Mouse (Mus musculus) cerebellum, adult 2 months (tissue): ENCODE data around the gene Adra1b. TPM values are rescaled to one million over a fixed set of nuclear protein-coding genes. Genes with fewer than 3 reads are reported as not detected.

Experiments
- DNase-seq, 2 experiments: peaks; one replicate each; pipeline ENCODE4 v3.0.0; 2021
- H3K27ac ChIP-seq: fragments of 200-500 bp; 2 replicates; pipeline ENCODE4 v1.5.1; 2012; ENCODE audit warnings: low read length, control low read depth, inconsistent platforms; ENCODE audit not compliant: insufficient read depth
- H3K27me3 ChIP-seq: fragments of 200-500 bp; 2 replicates; pipeline ENCODE4 v1.6.1; 2012; ENCODE audit warnings: inconsistent platforms, mild to moderate bottlenecking, low read length, moderate library complexity; ENCODE audit not compliant: control insufficient read depth, insufficient read depth
- H3K4me1 ChIP-seq: fragments of 200-500 bp; 2 replicates; pipeline ENCODE4 v1.6.1; 2011; ENCODE audit warnings: low read length; ENCODE audit not compliant: control insufficient read depth, insufficient read depth
- H3K4me3 ChIP-seq: fragments of 200-500 bp; replicated peaks from 2 replicates; pipeline ENCODE3; 2011; ENCODE audit warnings: mild to moderate bottlenecking, low read depth, low read length, control low read depth; ENCODE audit not compliant: insufficient read depth
- CTCF ChIP-seq: fragments of 200-500 bp; IDR thresholded peaks from 2 replicates; pipeline ENCODE4 v1.5.1; 2011; ENCODE audit warnings: low read depth, mild to moderate bottlenecking, control low read depth, low read length, moderate library complexity, borderline replicate concordance; ENCODE audit not compliant: insufficient read depth
- POLR2A ChIP-seq: fragments of 200-500 bp; IDR thresholded peaks from 2 replicates; pipeline ENCODE4 v1.6.1; 2011; ENCODE audit warnings: low read length, control low read depth, borderline replicate concordance; ENCODE audit not compliant: insufficient read depth
- WGBS: fragments of 180-500 bp; shearing (Covaris S2); methylation state at CpG from one replicate; pipeline ENCODE4 v1.1.7; 2018; 5-methylcytosine and 5-hydroxymethylcytosine counted together
- polyA plus RNA-seq: library from polyadenylated mRNA; depleted of rRNA; stranded (reverse); fragments of >200 nt; gene quantifications from 2 replicates; pipeline ENCODE4 v1.2.3, GENCODE M21; 2012; rRNA removed

The Adra1b gene
- 9.7 and 10.4 TPM in 2 replicates for polyA plus RNA-seq

GRCm38 (mm10) chr11:43901051-43901654 is at the start of gene Adra1b:
Gene Adra1b (minus strand): TSS chr11:43901210.
- whole genome bisulfite sequencing: 87% methylated on average over 6 of the region's 6 CpGs
- Histone ChIP-seq H3K4me1 (no peaks in the 10 kb centered on the region), H3K27me3 (no peaks in the 10 kb centered on the region), H3K4me3 (no peak within 1 kb of the TSS), H3K27ac (no peak within 1 kb of the TSS)
- TF ChIP-seq POLR2A: no peak
- no peak for TF ChIP-seq CTCF
- DNase-seq: no peak

- no peaks in the 10 kb centered on the region for H3K4me1 ChIP-seq
- TF ChIP-seq CTCF (no peak), POLR2A (no peak)
- H3K27ac ChIP-seq: no peak overlapping the region
- H3K4me3 ChIP-seq: no peak overlapping the region
- DNase-seq: no peak
- 61% methylated on average over 1 of the region's 1 CpGs for WGBS
- no peaks in the 10 kb centered on the region for H3K27me3 ChIP-seq
Observed at GRCm38 (mm10) chr11:43950274-43950673, 49.3 kb upstream of the Adra1b start.

GRCm38 (mm10) chr11:43943781-43944180 is 42.8 kb upstream of the Adra1b start:
- no peak overlapping the region for H3K27ac ChIP-seq
- no peak overlapping the region for H3K4me3 ChIP-seq
- H3K4me1 ChIP-seq: no peaks in the 10 kb centered on the region
- no peaks in the 10 kb centered on the region for H3K27me3 ChIP-seq
- TF ChIP-seq CTCF: no peak
- TF ChIP-seq POLR2A: no peak
- no peak for DNase-seq
- WGBS: 65% methylated on average over 2 of the region's 2 CpGs

- no peak for TF ChIP-seq CTCF
- TF ChIP-seq POLR2A: no peak
Observed at GRCm38 (mm10) chr11:43943167-43943566, 42.2 kb upstream of the Adra1b start.

GRCm38 (mm10) chr11:43940501-43941202 is 39.6 kb upstream of the Adra1b start:
- H3K27ac ChIP-seq: no peak overlapping the region

More at GRCm38 (mm10) chr11:43943167-43943566, 42.2 kb upstream of the Adra1b start:
- no peak for DNase-seq
- no peaks in the 10 kb centered on the region for H3K27me3 ChIP-seq
- no peak overlapping the region for H3K4me3 ChIP-seq
- no peaks in the 10 kb centered on the region for H3K4me1 ChIP-seq
- 91% methylated on average over 1 of the region's 1 CpGs for WGBS
- no peak overlapping the region for H3K27ac ChIP-seq

GRCm38 (mm10) chr11:43936023-43936422 is 35.0 kb upstream of the Adra1b start:
- TF ChIP-seq POLR2A (no peak), CTCF (no peak)
- Histone ChIP-seq H3K27me3 (no peaks in the 10 kb centered on the region), H3K27ac (no peak overlapping the region), H3K4me3 (no peak overlapping the region), H3K4me1 (peaks cover 5% of the 10 kb centered on the region)
- no peak for DNase-seq
- 90% methylated on average over 2 of the region's 2 CpGs for whole genome bisulfite sequencing

More at GRCm38 (mm10) chr11:43940501-43941202, 39.6 kb upstream of the Adra1b start:
- WGBS: 83% methylated on average over 6 of the region's 6 CpGs
- no peak for DNase-seq
- Histone ChIP-seq H3K27me3 (no peaks in the 10 kb centered on the region), H3K4me1 (no peaks in the 10 kb centered on the region), H3K4me3 (no peak overlapping the region)
- TF ChIP-seq CTCF: no peak
- no peak for TF ChIP-seq POLR2A

GRCm38 (mm10) chr11:43933480-43933879 is 32.5 kb upstream of the Adra1b start:
- Histone ChIP-seq H3K4me3 (no peak overlapping the region), H3K4me1 (peaks cover 5% of the 10 kb centered on the region), H3K27me3 (no peaks in the 10 kb centered on the region), H3K27ac (no peak overlapping the region)
- WGBS: 14% methylated on average over 6 of the region's 6 CpGs
- TF ChIP-seq CTCF: no peak
- no peak for TF ChIP-seq POLR2A
- DNase-seq: peak; percentile 34 to 64

- TF ChIP-seq POLR2A: no peak
- TF ChIP-seq CTCF: no peak
- H3K4me3 ChIP-seq: no peak overlapping the region
- peaks cover 5% of the 10 kb centered on the region for H3K4me1 ChIP-seq
- H3K27me3 ChIP-seq: no peaks in the 10 kb centered on the region
- WGBS: 95% methylated on average over 4 of the region's 4 CpGs
- DNase-seq: no peak
- no peak overlapping the region for H3K27ac ChIP-seq
Observed at GRCm38 (mm10) chr11:43933000-43933399, 32.0 kb upstream of the Adra1b start.
